Mouse (Mus musculus): ENCODE measurements around the gene Fndc3a.

- TF ChIP-seq CTCF (conservative IDR thresholded peaks at IDR 0.05; ENCODE audit: insufficient read depth, insufficient read length, low read depth, low read length) (no peak), POLR2A (IDR thresholded peaks at IDR 0.05; ENCODE audit: low read depth, low read length) (no peak)
Measured at GRCm38 (mm10) chr14:72748331-72748730, 38.5 kb upstream of the Fndc3a start.
